Mouse (Mus musculus) heart, embryonic 10.5 days (tissue): ENCODE measurements around the gene Calhm2. TPM values are rescaled to one million over a fixed set of nuclear protein-coding genes. Genes with fewer than 3 reads are reported as not detected.
A peak's percentile ranks its signal among the peaks of the same experiment; 100 is the strongest.

Experiments
- DNase-seq: peaks from one replicate; pipeline ENCODE4 v3.0.0-alpha.2; 2017; ENCODE audit warnings: low spot score
- H3K27ac ChIP-seq: fragments of 300-500 bp; sonication (generic); 2 replicates; pipeline ENCODE4 v1.5.1; 2016; ENCODE audit warnings: mild to moderate bottlenecking
- H3K27me3 ChIP-seq: fragments of 300-500 bp; sonication (generic); 2 replicates; pipeline ENCODE4 v1.6.1; 2016; ENCODE audit warnings: mild to moderate bottlenecking; ENCODE audit not compliant: poor library complexity, insufficient read depth, severe bottlenecking
- H3K36me3 ChIP-seq: fragments of 300-500 bp; sonication (generic); 2 replicates; pipeline ENCODE4 v1.6.1; 2016; ENCODE audit warnings: mild to moderate bottlenecking, moderate library complexity
- H3K4me1 ChIP-seq: fragments of 300-500 bp; sonication (generic); 2 replicates; pipeline ENCODE4 v1.6.1; 2016; ENCODE audit warnings: mild to moderate bottlenecking
- H3K4me3 ChIP-seq: fragments of 300-500 bp; sonication (generic); 2 replicates; pipeline ENCODE4 v1.5.1; 2016; ENCODE audit warnings: mild to moderate bottlenecking, moderate library complexity
- H3K9me3 ChIP-seq: fragments of 300-500 bp; sonication (generic); 2 replicates; pipeline ENCODE4 v1.6.1; 2016; ENCODE audit warnings: mild to moderate bottlenecking, moderate library complexity
- WGBS: fragments of 180-500 bp; shearing (Covaris S2); methylation state at CpG from one replicate; pipeline ENCODE4 v1.1.7; 2016; 5-methylcytosine and 5-hydroxymethylcytosine counted together
- polyA plus RNA-seq: library from polyadenylated mRNA; unstranded; fragments of >200 nt; fragmentation: Nextera tagmentation; extraction: Ambion mirVana; gene quantifications from 2 replicates; pipeline ENCODE4 v1.2.1, GENCODE M21; 2016

Calhm2 gene
- polyA plus RNA-seq, result 3.8 and 5.5 TPM in 2 replicates

GRCm38 (mm10) chr19:47137771-47138421 lies at the start of gene Calhm2:
Calhm2 (minus strand) TSS chr19:47138294.
- H3K9me3 ChIP-seq, result no peaks in the 10 kb centered on the region
- peaks cover 25% of the 10 kb centered on the region for H3K27me3 ChIP-seq
- peak within 1 kb of the TSS; percentile 93 for H3K27ac ChIP-seq
- H3K4me3 ChIP-seq, result peak within 1 kb of the TSS; percentile 60
- peaks cover 37% of the 10 kb centered on the region for H3K4me1 ChIP-seq
- DNase-seq, result peak; percentile 80
- peaks cover 27% of the 10 kb centered on the region for H3K36me3 ChIP-seq
- 2% methylated on average over 28 of the region's 28 CpGs for WGBS

GRCm38 (mm10) chr19:47186514-47187275 lies 48.6 kb upstream of the Calhm2 start:
- DNase-seq, result no peak
- Histone ChIP-seq H3K36me3 (no peaks in the 10 kb centered on the region), H3K9me3 (peaks cover 5% of the 10 kb centered on the region), H3K4me1 (peaks cover 7% of the 10 kb centered on the region), H3K27ac (no peak overlapping the region), H3K27me3 (peaks cover 10% of the 10 kb centered on the region; the same call in 1 of the 2 replicates), H3K4me3 (no peak overlapping the region)
- WGBS, result 46% methylated on average over 15 of the region's 15 CpGs

- H3K36me3 ChIP-seq, result no peaks in the 10 kb centered on the region
- peaks cover 29% of the 10 kb centered on the region for H3K27me3 ChIP-seq
- DNase-seq, result no peak
- no peak overlapping the region for H3K4me3 ChIP-seq
- peaks cover 5% of the 10 kb centered on the region for H3K9me3 ChIP-seq
- 61% methylated on average over 4 of the region's 4 CpGs for WGBS
- no peak overlapping the region for H3K27ac ChIP-seq
- peaks cover 8% of the 10 kb centered on the region for H3K4me1 ChIP-seq
Measured at GRCm38 (mm10) chr19:47184736-47185135, 46.6 kb upstream of the Calhm2 start.

GRCm38 (mm10) chr19:47184221-47184620 lies 46.1 kb upstream of the Calhm2 start:
- H3K36me3 ChIP-seq, result no peaks in the 10 kb centered on the region
- peaks cover 34% of the 10 kb centered on the region for H3K27me3 ChIP-seq
- DNase-seq, result no peak
- H3K4me1 ChIP-seq, result peaks cover 13% of the 10 kb centered on the region
- 61% methylated on average over 8 of the region's 8 CpGs for WGBS
- no peak overlapping the region for H3K27ac ChIP-seq
- H3K4me3 ChIP-seq, result no peak overlapping the region
- H3K9me3 ChIP-seq, result peaks cover 5% of the 10 kb centered on the region

GRCm38 (mm10) chr19:47180011-47180410 lies 41.9 kb upstream of the Calhm2 start:
- Histone ChIP-seq H3K27me3 (peaks cover 60% of the 10 kb centered on the region), H3K4me1 (peaks cover 20% of the 10 kb centered on the region), H3K27ac (no peak overlapping the region), H3K9me3 (peaks cover 5% of the 10 kb centered on the region; the same call in 1 of the 2 replicates), H3K4me3 (peak overlapping the region; percentile 81; the same call in 1 of the 2 replicates), H3K36me3 (no peaks in the 10 kb centered on the region)
- no peak for DNase-seq
- WGBS, result 17% methylated on average over 8 of the region's 8 CpGs

- peaks cover 60% of the 10 kb centered on the region for H3K27me3 ChIP-seq
- H3K4me3 ChIP-seq, result peak overlapping the region; percentile 81
- WGBS, result under 1% methylated on average over 30 of the region's 42 CpGs
- peak overlapping the region; percentile 78 for H3K27ac ChIP-seq
- no peaks in the 10 kb centered on the region for H3K36me3 ChIP-seq
- peaks cover 5% of the 10 kb centered on the region; the same call in 1 of the 2 replicates for H3K9me3 ChIP-seq
- H3K4me1 ChIP-seq, result peaks cover 20% of the 10 kb centered on the region
- no peak for DNase-seq
Measured at GRCm38 (mm10) chr19:47179272-47179809, 41.2 kb upstream of the Calhm2 start.

GRCm38 (mm10) chr19:47178431-47179271 lies 40.6 kb upstream of the Calhm2 start, which contains the start of gene Neurl1a:
Neurl1a (plus strand) TSS chr19:47178820.
- Histone ChIP-seq H3K27me3 (peaks cover 60% of the 10 kb centered on the region), H3K36me3 (no peaks in the 10 kb centered on the region), H3K9me3 (peaks cover 5% of the 10 kb centered on the region; the same call in 1 of the 2 replicates), H3K4me1 (peaks cover 20% of the 10 kb centered on the region), H3K4me3 (peak within 1 kb of the TSS; percentile 81), H3K27ac (peak within 1 kb of the TSS; percentile 78)
- DNase-seq, result peak; percentile 74
- under 1% methylated on average over 64 of the region's 98 CpGs for WGBS

GRCm38 (mm10) chr19:47178001-47178400 lies 39.9 kb upstream of the Calhm2 start:
- no peak for DNase-seq
- no peak overlapping the region for H3K27ac ChIP-seq

GRCm38 (mm10) chr19:47176916-47177505 lies 38.9 kb upstream of the Calhm2 start:
- Histone ChIP-seq H3K4me3 (no peak overlapping the region), H3K4me1 (peaks cover 20% of the 10 kb centered on the region), H3K9me3 (peaks cover 2% of the 10 kb centered on the region; the same call in 1 of the 2 replicates), H3K36me3 (no peaks in the 10 kb centered on the region), H3K27me3 (peaks cover 71% of the 10 kb centered on the region), H3K27ac (no peak overlapping the region)
- no peak for DNase-seq
- 72% methylated on average over 2 of the region's 2 CpGs for WGBS

More at GRCm38 (mm10) chr19:47178001-47178400, 39.9 kb upstream of the Calhm2 start:
- WGBS, result 21% methylated on average over 10 of the region's 10 CpGs
- Histone ChIP-seq H3K27me3 (peaks cover 67% of the 10 kb centered on the region), H3K4me3 (peak overlapping the region; percentile 81), H3K4me1 (peaks cover 20% of the 10 kb centered on the region), H3K36me3 (no peaks in the 10 kb centered on the region), H3K9me3 (peaks cover 5% of the 10 kb centered on the region; the same call in 1 of the 2 replicates)

- no peak for DNase-seq
- Histone ChIP-seq H3K27ac (no peak overlapping the region), H3K36me3 (no peaks in the 10 kb centered on the region), H3K9me3 (no peaks in the 10 kb centered on the region), H3K4me3 (no peak overlapping the region), H3K27me3 (peaks cover 57% of the 10 kb centered on the region), H3K4me1 (peaks cover 20% of the 10 kb centered on the region)
- 64% methylated on average over 2 of the region's 2 CpGs for WGBS
Measured at GRCm38 (mm10) chr19:47175472-47175871, 37.4 kb upstream of the Calhm2 start.

- WGBS, result 58% methylated on average over 3 of the region's 3 CpGs
- H3K4me3 ChIP-seq, result no peak overlapping the region
- H3K36me3 ChIP-seq, result no peaks in the 10 kb centered on the region
- no peak for DNase-seq
- peaks cover 17% of the 10 kb centered on the region for H3K4me1 ChIP-seq
- H3K27me3 ChIP-seq, result peaks cover 47% of the 10 kb centered on the region
- H3K9me3 ChIP-seq, result no peaks in the 10 kb centered on the region
- H3K27ac ChIP-seq, result no peak overlapping the region
Measured at GRCm38 (mm10) chr19:47174515-47174914, 36.4 kb upstream of the Calhm2 start.
